Mouse (Mus musculus) CH12.LX (cell line): ENCODE measurements at regions not wholly inside any gene's neighbourhood (a gene's known extent, or its start where the extent isn't known, plus 50 kb on each side); places are given as distances from the start of the nearest gene placed in this dataset.

Experiments used
- DNase-seq: peaks from one replicate; pipeline ENCODE4 v3.0.0-alpha.2; 2013; ENCODE audit errors: extremely low read depth
- H3K27ac ChIP-seq: 2 replicates; pipeline ENCODE4 v1.5.1; 2012; ENCODE audit warnings: low read depth, mild to moderate bottlenecking, control low read depth, moderate library complexity; ENCODE audit not compliant: insufficient read depth
- H3K27me3 ChIP-seq: replicated peaks from 2 replicates; pipeline ENCODE3; 2012; ENCODE audit warnings: inconsistent platforms
- H3K36me3 ChIP-seq, 2 experiments: replicated peaks in 1 of 2; 2 replicates each; pipeline versions ENCODE3 to v1.6.1; 2012; ENCODE audit warnings: inconsistent platforms in 1 of 2, low read length in 1 of 2, mild to moderate bottlenecking in 1 of 2, mixed read lengths in 1 of 2, moderate library complexity in 1 of 2; ENCODE audit not compliant: control insufficient read depth in 1 of 2, insufficient read depth in 1 of 2
- H3K4me1 ChIP-seq, 2 experiments: 2 replicates each; pipeline ENCODE4 v1.6.1; 2012; ENCODE audit warnings: inconsistent platforms in 1 of 2, moderate library complexity in 1 of 2; ENCODE audit not compliant: insufficient read depth in 2 of 2, control insufficient read depth in 1 of 2
- H3K4me2 ChIP-seq: 2 replicates; pipeline ENCODE4 v1.6.1; 2012; ENCODE audit warnings: low read depth, mild to moderate bottlenecking, control low read depth; ENCODE audit not compliant: poor library complexity, insufficient read depth, severe bottlenecking
- H3K4me3 ChIP-seq, 3 experiments: fragments of 150-350 bp in 1 of 3; sonication (generic) in 1 of 3; replicated peaks in 1 of 3; 2 replicates each; pipeline versions ENCODE3 to v1.5.1; 2011 to 2012; ENCODE audit warnings: low read depth in 2 of 3, low read length in 2 of 3, mild to moderate bottlenecking in 2 of 3, moderate library complexity in 2 of 3, control low read depth in 1 of 3, improper control_type of control experiment in 1 of 3, inconsistent platforms in 1 of 3, mixed read lengths in 1 of 3; ENCODE audit not compliant: poor library complexity in 1 of 3
- H3K79me2 ChIP-seq: replicated peaks from 2 replicates; pipeline ENCODE4 v1.6.1; 2012; ENCODE audit warnings: mild to moderate bottlenecking, moderate library complexity; ENCODE audit not compliant: control insufficient read depth, poor library complexity, insufficient read depth, severe bottlenecking; ENCODE audit errors: extremely low read depth
- H3K9ac ChIP-seq: 2 replicates; pipeline ENCODE4 v1.6.1; 2012; ENCODE audit warnings: low read depth, mild to moderate bottlenecking, control low read depth, moderate library complexity; ENCODE audit not compliant: insufficient read depth
- H3K9me3 ChIP-seq: replicated peaks from 2 replicates; pipeline ENCODE3; 2012; ENCODE audit warnings: low read length, inconsistent platforms, mixed read lengths
- CHD1 ChIP-seq: IDR thresholded peaks from 2 replicates; pipeline ENCODE4 v1.6.1; 2012; ENCODE audit warnings: low read depth, low read length, improper control_type of control experiment, inconsistent platforms
- CTCF ChIP-seq, 2 experiments: IDR thresholded peaks in 1 of 2; conservative IDR thresholded peaks in 1 of 2; 2 replicates each; pipeline ENCODE4 v1.5.1; 2011 to 2012; ENCODE audit warnings: low read depth in 2 of 2, low read length in 2 of 2, improper control_type of control experiment in 1 of 2, inconsistent platforms in 1 of 2, mild to moderate bottlenecking in 1 of 2, moderate library complexity in 1 of 2
- E2F4 ChIP-seq: IDR thresholded peaks from 2 replicates; pipeline ENCODE4 v1.6.1; 2011; ENCODE audit warnings: low read depth, low read length, improper control_type of control experiment; ENCODE audit not compliant: insufficient replicate concordance
- ETS1 ChIP-seq: conservative IDR thresholded peaks from 2 replicates; pipeline ENCODE4 v1.6.1; 2012; ENCODE audit warnings: low read depth, mild to moderate bottlenecking, inconsistent platforms, low read length, improper control_type of control experiment, moderate library complexity
- HCFC1 ChIP-seq: IDR thresholded peaks from 2 replicates; pipeline ENCODE4 v1.6.1; 2012; ENCODE audit warnings: low read depth, mild to moderate bottlenecking, inconsistent platforms, low read length, improper control_type of control experiment
- JUND ChIP-seq: conservative IDR thresholded peaks from 2 replicates; pipeline ENCODE4 v1.6.1; 2011; ENCODE audit warnings: low read depth, low read length, improper control_type of control experiment
- KAT2A ChIP-seq: IDR thresholded peaks from 2 replicates; pipeline ENCODE4 v1.6.1; 2012; ENCODE audit warnings: low read length, improper control_type of control experiment, inconsistent platforms; ENCODE audit not compliant: insufficient replicate concordance
- MXI1 ChIP-seq: IDR thresholded peaks from 2 replicates; pipeline ENCODE4 v1.6.1; 2011; ENCODE audit warnings: mild to moderate bottlenecking, low read depth, low read length, improper control_type of control experiment
- MYC ChIP-seq: IDR thresholded peaks from 2 replicates; pipeline ENCODE4 v1.6.1; 2011; ENCODE audit warnings: low read depth, mild to moderate bottlenecking, improper control_type of control experiment, low read length
- NRF1 ChIP-seq: IDR thresholded peaks from 2 replicates; pipeline ENCODE4 v1.6.1; 2014; ENCODE audit warnings: low read depth, mild to moderate bottlenecking, inconsistent platforms, low read length, improper control_type of control experiment, moderate library complexity
- POLR2A ChIP-seq: IDR thresholded peaks from 2 replicates; pipeline ENCODE4 v1.6.1; 2011; ENCODE audit warnings: low read depth, mild to moderate bottlenecking, improper control_type of control experiment, low read length
- TBP ChIP-seq: conservative IDR thresholded peaks from 2 replicates; pipeline ENCODE4 v1.6.1; 2011; ENCODE audit warnings: low read depth, low read length, improper control_type of control experiment
- UBTF ChIP-seq: IDR thresholded peaks from 2 replicates; pipeline ENCODE4 v1.6.1; 2012; ENCODE audit warnings: low read depth, mild to moderate bottlenecking, inconsistent platforms, low read length, improper control_type of control experiment, moderate library complexity
- dilution Hi-C: fragments of 300-500 bp; cut with MboI; formaldehyde crosslinking; loops from 2 replicates; pipeline ENCODE4 v1.14.3; 2020; ENCODE audit warnings: low sequenced_read_pairs; ENCODE audit not compliant: extremely low pct_unique_long_range_greater_than_20kb, extremely low pct_ligation_motif_present
- in situ Hi-C: fragments of 300-500 bp; cut with MboI; formaldehyde crosslinking; loops from 3 replicates; pipeline ENCODE4 v1.14.3; 2019; ENCODE audit warnings: low sequenced_read_pairs, low pct_ligation_motif_present, low pct_unique_long_range_greater_than_20kb, mixed read lengths

GRCm38 (mm10) chr16:50798095-50798494, 207.1 kb upstream of the Ccdc54 start:
- Histone ChIP-seq H3K27ac (no peak overlapping the region), H3K4me3 (no peak overlapping the region), H3K27me3 (no peaks in the 10 kb centered on the region), H3K9me3 (no peaks in the 10 kb centered on the region), H3K4me1 (peaks cover 0 to 3% of the 10 kb centered on the region in 2 experiments; a peak in 1 of 4 replicates), H3K79me2 (no peaks in the 10 kb centered on the region), H3K4me2 (no peak overlapping the region), H3K36me3 (no peaks in the 10 kb centered on the region), H3K9ac (no peak overlapping the region)
- in situ Hi-C loops (no loop called here), dilution Hi-C loops (no loop called here)
- TF ChIP-seq HCFC1 (no peak), CTCF (conservative IDR thresholded peaks at IDR 0.05 in 1 of 2, IDR thresholded peaks at IDR 0.05 in 1 of 2; ENCODE audit: low read depth in 2 of 2, low read length in 2 of 2) (peak in 1 of 2 experiments; percentile 64; a peak in 2 of 4 replicates)
- DNase-seq: no peak

GRCm38 (mm10) chr16:50792960-50793359, 202.0 kb upstream of the Ccdc54 start:
- no peak for DNase-seq
- Histone ChIP-seq H3K27ac (no peak overlapping the region), H3K79me2 (no peaks in the 10 kb centered on the region), H3K4me3 (no peak overlapping the region), H3K36me3 (no peaks in the 10 kb centered on the region), H3K9ac (no peak overlapping the region), H3K4me2 (no peak overlapping the region), H3K27me3 (no peaks in the 10 kb centered on the region), H3K4me1 (0 out of 4 replicates have a peak, but pooled peaks cover 0 to 3% of the 10 kb centered on the region in 2 experiments), H3K9me3 (no peaks in the 10 kb centered on the region)
- dilution Hi-C loops (no loop called here), in situ Hi-C loops (no loop called here)
- no peak for TF ChIP-seq MXI1
- no peak for TF ChIP-seq TBP
- no peak for TF ChIP-seq MYC
- no peak for TF ChIP-seq UBTF

- Histone ChIP-seq H3K79me2 (no peaks in the 10 kb centered on the region), H3K9ac (no peak overlapping the region), H3K36me3 (no peaks in the 10 kb centered on the region), H3K9me3 (no peaks in the 10 kb centered on the region), H3K27me3 (no peaks in the 10 kb centered on the region), H3K4me3 (no peak overlapping the region), H3K27ac (no peak overlapping the region), H3K4me2 (no peak overlapping the region), H3K4me1 (0 out of 4 replicates have a peak, but pooled peaks cover 0 to 3% of the 10 kb centered on the region in 2 experiments)
- no peak for DNase-seq
- no peak for TF ChIP-seq ETS1
- no peak for TF ChIP-seq NRF1
- TF ChIP-seq E2F4: no peak
- no peak for TF ChIP-seq KAT2A
- no peak for TF ChIP-seq CHD1
- TF ChIP-seq HCFC1: no peak
- no peak for TF ChIP-seq JUND
- no peak for TF ChIP-seq POLR2A
- in situ Hi-C loops (no loop called here), dilution Hi-C loops (no loop called here)
Measured at GRCm38 (mm10) chr16:50792506-50792905, 201.6 kb upstream of the Ccdc54 start.
